Mouse (Mus musculus) MEL (cell line): Measurements from ENCODE around the gene Krt26. TPM values are rescaled to one million over a fixed set of nuclear protein-coding genes. Genes with fewer than 3 reads are reported as not detected.

Experiments used
- DNase-seq: peaks from one replicate; pipeline ENCODE4 v3.0.0; 2011; ENCODE audit warnings: low read depth, low spot score
- H3K27ac ChIP-seq: 2 replicates; pipeline ENCODE4 v1.5.1; 2012; ENCODE audit warnings: low read depth, mild to moderate bottlenecking, control low read depth, low read length, moderate library complexity; ENCODE audit not compliant: control insufficient read depth
- H3K27me3 ChIP-seq, 2 experiments: fragments of 150-350 bp in 1 of 2; sonication (generic) in 1 of 2; 2 replicates each; pipeline ENCODE4 v1.6.1; 2012; ENCODE audit warnings: low read length in 2 of 2, mild to moderate bottlenecking in 2 of 2, improper control_type of control experiment in 1 of 2, moderate library complexity in 1 of 2; ENCODE audit not compliant: insufficient read depth in 2 of 2, control insufficient read depth in 1 of 2
- H3K36me3 ChIP-seq, 2 experiments: 2 replicates each; pipeline ENCODE4 v1.6.1; 2012 to 2014; ENCODE audit warnings: low read length in 2 of 2, improper control_type of control experiment in 1 of 2, inconsistent platforms in 1 of 2, mild to moderate bottlenecking in 1 of 2; ENCODE audit not compliant: insufficient read depth in 2 of 2, control insufficient read depth in 1 of 2
- H3K4me1 ChIP-seq, 2 experiments: fragments of 150-350 bp in 1 of 2; sonication (generic) in 1 of 2; 2 replicates each; pipeline ENCODE4 v1.6.1; 2012; ENCODE audit warnings: low read length in 2 of 2, improper control_type of control experiment in 1 of 2, mild to moderate bottlenecking in 1 of 2; ENCODE audit not compliant: insufficient read depth in 2 of 2, control insufficient read depth in 1 of 2
- H3K4me3 ChIP-seq, 2 experiments: fragments of 150-350 bp in 1 of 2; sonication (generic) in 1 of 2; 2 replicates each; pipeline ENCODE4 v1.5.1; 2012; ENCODE audit warnings: low read depth in 2 of 2, low read length in 2 of 2, mild to moderate bottlenecking in 2 of 2, moderate library complexity in 2 of 2, control low read depth in 1 of 2, improper control_type of control experiment in 1 of 2; ENCODE audit not compliant: control insufficient read depth in 1 of 2, insufficient read depth in 1 of 2
- H3K79me2 ChIP-seq: 2 replicates; pipeline ENCODE4 v1.6.1; 2012; ENCODE audit warnings: mild to moderate bottlenecking, low read length, moderate library complexity; ENCODE audit not compliant: control insufficient read depth, poor library complexity, insufficient read depth
- H3K9ac ChIP-seq: 2 replicates; pipeline ENCODE4 v1.6.1; 2012; ENCODE audit warnings: low read depth, mild to moderate bottlenecking, control low read depth, low read length, moderate library complexity; ENCODE audit not compliant: control insufficient read depth, poor library complexity, severe bottlenecking
- H3K9me3 ChIP-seq: fragments of 150-350 bp; sonication (generic); replicated peaks from 2 replicates; pipeline ENCODE4 v1.6.1; 2012; ENCODE audit warnings: mild to moderate bottlenecking, low read length, improper control_type of control experiment, moderate library complexity; ENCODE audit not compliant: insufficient read depth
- CHD1 ChIP-seq: IDR thresholded peaks from 2 replicates; pipeline ENCODE4 v1.6.1; 2012; ENCODE audit warnings: low read depth, mild to moderate bottlenecking, inconsistent platforms, low read length, improper control_type of control experiment
- CHD2 ChIP-seq: IDR thresholded peaks from 2 replicates; pipeline ENCODE4 v1.6.1; 2011; ENCODE audit warnings: low read length, improper control_type of control experiment
- CTCF ChIP-seq, 3 experiments: IDR thresholded peaks in 2 of 3; conservative IDR thresholded peaks in 1 of 3; 2 replicates each; pipeline ENCODE4 v1.5.1; 2011 to 2012; ENCODE audit warnings: low read length in 3 of 3, low read depth in 2 of 3, mild to moderate bottlenecking in 2 of 3, improper control_type of control experiment in 1 of 3, inconsistent platforms in 1 of 3, mixed read lengths in 1 of 3, moderate library complexity in 1 of 3; ENCODE audit not compliant: control insufficient read depth in 1 of 3, insufficient read depth in 1 of 3, poor library complexity in 1 of 3, severe bottlenecking in 1 of 3
- ELF1 ChIP-seq: IDR thresholded peaks from 2 replicates; pipeline ENCODE4 v1.6.1; 2014; ENCODE audit warnings: low read depth, mild to moderate bottlenecking, inconsistent platforms, low read length, improper control_type of control experiment, moderate library complexity
- ETS1 ChIP-seq: IDR thresholded peaks from 2 replicates; pipeline ENCODE4 v1.6.1; 2012; ENCODE audit warnings: low read depth, mild to moderate bottlenecking, inconsistent platforms, low read length, improper control_type of control experiment, moderate library complexity
- GABPA ChIP-seq: IDR thresholded peaks from 2 replicates; pipeline ENCODE4 v1.6.1; 2012; ENCODE audit warnings: low read depth, mild to moderate bottlenecking, inconsistent platforms, low read length, improper control_type of control experiment, moderate library complexity
- GATA1 ChIP-seq: IDR thresholded peaks from 2 replicates; pipeline ENCODE4 v1.6.1; 2011; ENCODE audit warnings: low read depth, low read length, improper control_type of control experiment
- HCFC1 ChIP-seq: IDR thresholded peaks from 2 replicates; pipeline ENCODE4 v1.6.1; 2012; ENCODE audit warnings: low read depth, mild to moderate bottlenecking, inconsistent platforms, low read length, improper control_type of control experiment, moderate library complexity
- JUND ChIP-seq: IDR thresholded peaks from 2 replicates; pipeline ENCODE4 v1.6.1; 2011; ENCODE audit warnings: low read depth, mild to moderate bottlenecking, improper control_type of control experiment, low read length
- KAT2A ChIP-seq: conservative IDR thresholded peaks from 2 replicates; pipeline ENCODE4 v1.6.1; 2012; ENCODE audit warnings: low read depth, low read length, improper control_type of control experiment, inconsistent platforms
- MAX ChIP-seq: IDR thresholded peaks from 2 replicates; pipeline ENCODE4 v1.6.1; 2011; ENCODE audit warnings: low read length, improper control_type of control experiment
- MEF2A ChIP-seq: IDR thresholded peaks from 2 replicates; pipeline ENCODE4 v1.6.1; 2014; ENCODE audit warnings: low read depth, mild to moderate bottlenecking, inconsistent platforms, low read length, improper control_type of control experiment; ENCODE audit not compliant: poor library complexity, insufficient replicate concordance, severe bottlenecking; ENCODE audit errors: extremely low read depth
- MYB ChIP-seq: IDR thresholded peaks from 2 replicates; pipeline ENCODE4 v1.6.1; 2011; ENCODE audit warnings: mild to moderate bottlenecking, low read depth, low read length, improper control_type of control experiment
- NRF1 ChIP-seq: IDR thresholded peaks from 2 replicates; pipeline ENCODE4 v1.6.1; 2014; ENCODE audit warnings: low read depth, mild to moderate bottlenecking, inconsistent platforms, low read length, improper control_type of control experiment, moderate library complexity; ENCODE audit not compliant: poor library complexity, insufficient read depth, severe bottlenecking
- POLR2A ChIP-seq, 2 experiments: IDR thresholded peaks; 2 replicates each; pipeline ENCODE4 v1.6.1; 2011 to 2012; ENCODE audit warnings: low read length in 2 of 2, mild to moderate bottlenecking in 2 of 2, control low read depth in 1 of 2, improper control_type of control experiment in 1 of 2, low read depth in 1 of 2, moderate library complexity in 1 of 2; ENCODE audit not compliant: control insufficient read depth in 1 of 2, insufficient read depth in 1 of 2, poor library complexity in 1 of 2
- POLR2AphosphoS2 ChIP-seq: IDR thresholded peaks from 2 replicates; pipeline ENCODE4 v1.6.1; 2011; ENCODE audit warnings: low read length, improper control_type of control experiment
- POLR2AphosphoS5 ChIP-seq: IDR thresholded peaks from 2 replicates; pipeline ENCODE4 v1.6.1; 2012; ENCODE audit warnings: low read depth, borderline replicate concordance, mild to moderate bottlenecking, inconsistent platforms, low read length, moderate library complexity, mixed read lengths
- RAD21 ChIP-seq: IDR thresholded peaks from 2 replicates; pipeline ENCODE4 v1.6.1; 2011; ENCODE audit warnings: mild to moderate bottlenecking, low read depth, low read length, improper control_type of control experiment
- SIN3A ChIP-seq: IDR thresholded peaks from 2 replicates; pipeline ENCODE4 v1.6.1; 2012; ENCODE audit warnings: low read length, improper control_type of control experiment, inconsistent platforms
- TAL1 ChIP-seq: IDR thresholded peaks from 2 replicates; pipeline ENCODE4 v1.6.1; 2012; ENCODE audit warnings: mild to moderate bottlenecking, inconsistent platforms, low read length, moderate library complexity, mixed read lengths
- UBTF ChIP-seq: IDR thresholded peaks from 2 replicates; pipeline ENCODE4 v1.6.1; 2012; ENCODE audit warnings: low read depth, mild to moderate bottlenecking, inconsistent platforms, low read length, improper control_type of control experiment, moderate library complexity, borderline replicate concordance; ENCODE audit not compliant: insufficient read depth
- USF2 ChIP-seq, 2 experiments: IDR thresholded peaks; 2 replicates each; pipeline ENCODE4 v1.6.1; 2011 to 2012; ENCODE audit warnings: improper control_type of control experiment in 2 of 2, low read length in 2 of 2, borderline replicate concordance in 1 of 2, inconsistent platforms in 1 of 2, low read depth in 1 of 2, mild to moderate bottlenecking in 1 of 2; ENCODE audit not compliant: insufficient read depth in 1 of 2
- ZC3H11A ChIP-seq: IDR thresholded peaks from 2 replicates; pipeline ENCODE4 v1.6.1; 2012; ENCODE audit warnings: low read depth, mild to moderate bottlenecking, inconsistent platforms, low read length, improper control_type of control experiment
- ZKSCAN1 ChIP-seq: IDR thresholded peaks from 2 replicates; pipeline ENCODE4 v1.6.1; 2012; ENCODE audit warnings: low read depth, mild to moderate bottlenecking, inconsistent platforms, low read length, improper control_type of control experiment, moderate library complexity
- ZMIZ1 ChIP-seq: IDR thresholded peaks from 2 replicates; pipeline ENCODE4 v1.6.1; 2012; ENCODE audit warnings: low read depth, mild to moderate bottlenecking, inconsistent platforms, low read length, improper control_type of control experiment, moderate library complexity
- ZNF384 ChIP-seq: IDR thresholded peaks from 2 replicates; pipeline ENCODE4 v1.6.1; 2012; ENCODE audit warnings: low read depth, mild to moderate bottlenecking, inconsistent platforms, low read length, improper control_type of control experiment
- polyA plus RNA-seq, 2 experiments: library from polyadenylated mRNA; stranded (reverse) in 1 of 2; unstranded in 1 of 2; fragments of >175 nt in 1 of 2; fragments of >200 nt in 1 of 2; gene quantifications; 2 replicates each; pipeline versions ENCODE4 v1.2.1 to v1.2.4; 2012; ENCODE audit warnings: low replicate concordance in 2 of 2, low read depth in 1 of 2; ENCODE audit not compliant: insufficient read length in 2 of 2, insufficient read depth in 1 of 2, missing spikeins in 1 of 2
- total RNA-seq: library from RNA; depleted of rRNA; stranded (reverse); fragments of 300-350 nt; gene quantifications from 2 replicates; pipeline ENCODE4 v1.2.3, GENCODE M21; 2012

The Krt26 gene
- total and polyA plus RNA-seq, 3 experiments = not detected

DNA sequence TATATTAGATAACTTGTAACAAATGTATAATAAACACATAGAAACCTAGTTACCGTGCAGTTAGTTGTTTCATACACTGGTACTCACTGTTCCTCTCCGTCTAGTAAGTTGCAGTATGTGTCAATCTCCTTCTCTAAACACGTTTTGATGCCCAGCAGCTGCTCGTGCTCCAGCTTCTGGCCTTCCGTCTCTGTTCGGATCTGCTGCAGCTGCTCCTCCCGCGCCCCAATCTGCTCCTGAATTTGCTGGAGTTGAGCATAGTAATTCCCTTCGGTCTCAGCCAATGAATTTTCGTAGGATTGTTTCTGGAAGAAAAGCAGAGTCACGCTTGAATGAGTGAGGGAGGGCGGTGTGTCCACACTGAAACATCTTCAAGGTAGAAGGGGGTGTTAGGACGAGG lies 4.3 kb downstream of the Krt26 start:
- TF ChIP-seq UBTF (no peak), GATA1 (no peak), ETS1 (no peak), MAX (no peak), KAT2A (no peak), ZC3H11A (no peak), RAD21 (no peak), POLR2A (IDR thresholded peaks at IDR 0.05; ENCODE audit: control insufficient read depth in 1 of 2, insufficient read depth in 1 of 2, low read depth in 1 of 2, low read length in 2 of 2, poor library complexity in 1 of 2) (no peak), JUND (no peak), ZMIZ1 (no peak), CHD2 (no peak)
- Histone ChIP-seq H3K79me2 (no peaks in the 10 kb centered on the region), H3K4me3 (no peak overlapping the region), H3K27ac (no peak overlapping the region), H3K4me1 (no peaks in the 10 kb centered on the region), H3K36me3 (no peaks in the 10 kb centered on the region), H3K9ac (no peak overlapping the region), H3K27me3 (peaks cover 5 to 16% of the 10 kb centered on the region in 2 experiments), H3K9me3 (no peaks in the 10 kb centered on the region)
- DNase-seq = no peak

GRCm38 (mm10) chr11:99329655-99330054 lies 8.1 kb downstream of the Krt26 start:
- TF ChIP-seq TAL1 (no peak), CHD1 (no peak), ZKSCAN1 (no peak), USF2 (IDR thresholded peaks at IDR 0.05; ENCODE audit: borderline replicate concordance in 1 of 2, insufficient read depth in 1 of 2, low read depth in 1 of 2, low read length in 2 of 2) (no peak), SIN3A (no peak), MEF2A (no peak), UBTF (no peak), GABPA (no peak), CTCF (IDR thresholded peaks at IDR 0.05 in 2 of 3, conservative IDR thresholded peaks at IDR 0.05 in 1 of 3; ENCODE audit: control insufficient read depth in 1 of 3, insufficient read depth in 1 of 3, low read depth in 2 of 3, low read length in 3 of 3, poor library complexity in 1 of 3, severe bottlenecking in 1 of 3) (no peak), POLR2AphosphoS2 (no peak), NRF1 (no peak), HCFC1 (no peak), MYB (no peak), ZC3H11A (no peak), ELF1 (no peak), ZNF384 (no peak), POLR2AphosphoS5 (no peak)
- H3K4me1 ChIP-seq = no peaks in the 10 kb centered on the region
- no peaks in the 10 kb centered on the region for H3K36me3 ChIP-seq
- H3K4me3 ChIP-seq = no peak overlapping the region
- H3K9ac ChIP-seq = no peak overlapping the region
- DNase-seq = no peak
- H3K27me3 ChIP-seq = peaks cover 5 to 18% of the 10 kb centered on the region in 2 experiments
- no peaks in the 10 kb centered on the region for H3K9me3 ChIP-seq
- no peaks in the 10 kb centered on the region for H3K79me2 ChIP-seq
- no peak overlapping the region for H3K27ac ChIP-seq
